Mouse (Mus musculus): Measurements from ENCODE around the gene Nfib.
A peak's percentile ranks its signal among the peaks of the same experiment; 100 is the strongest.

The Nfib gene

DNA sequence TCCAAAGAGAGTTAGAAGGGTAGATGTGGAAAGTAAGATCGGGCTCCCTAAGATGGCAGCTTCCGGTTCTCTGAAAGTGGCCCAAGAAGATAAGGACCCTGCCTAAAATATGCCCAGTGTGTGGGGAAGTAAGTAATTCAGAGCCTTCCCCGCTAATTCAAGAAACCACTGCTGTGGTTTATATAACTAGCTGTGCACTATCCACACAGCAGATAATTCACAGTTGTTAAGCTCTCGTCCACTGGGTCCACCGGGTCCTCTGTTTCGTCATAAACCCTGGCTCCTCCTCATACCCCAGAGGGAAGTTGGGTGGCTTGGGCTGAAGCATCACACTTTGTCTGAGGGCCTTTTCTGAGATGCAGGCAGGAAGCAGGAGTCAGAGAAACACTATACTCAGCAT, 19.5 kb downstream of the Nfib start:
- DNase-seq, result no peak

- no peak for DNase-seq
These were observed 21.3 kb downstream of the Nfib start for GRCm38 (mm10) chr4:82684088-82684715.

DNA sequence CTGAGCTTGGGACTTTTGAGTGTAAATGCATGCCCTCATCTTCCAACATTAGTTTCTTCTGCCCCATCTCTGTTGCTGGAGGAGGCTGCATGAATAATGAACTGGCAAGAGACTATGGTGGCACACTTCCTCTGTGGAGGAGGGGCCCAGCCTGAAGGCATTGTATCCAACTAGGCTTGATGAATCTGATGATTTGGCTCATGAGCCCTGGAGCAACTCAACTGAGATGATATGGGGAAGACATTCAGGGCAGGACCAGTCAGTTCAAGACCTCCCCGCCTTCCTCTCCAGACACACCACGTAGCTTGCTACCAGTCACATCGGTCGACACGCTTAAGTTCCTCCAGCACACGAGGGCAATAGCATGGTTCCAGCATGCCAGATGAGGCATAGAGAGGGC, 22.0 kb downstream of the Nfib start:
- DNase-seq, result no peak

GRCm38 (mm10) chr4:82676104-82676503, 29.4 kb downstream of the Nfib start:
- DNase-seq, result no peak

GRCm38 (mm10) chr4:82667271-82667872, 38.2 kb downstream of the Nfib start:
- DNase-seq, result no peak

- no peak for DNase-seq
These were observed 41.1 kb downstream of the Nfib start for GRCm38 (mm10) chr4:82664436-82664835.

GRCm38 (mm10) chr4:82663749-82664381, 41.7 kb downstream of the Nfib start:
- DNase-seq, result no peak

GRCm38 (mm10) chr4:82662626-82663025, 42.9 kb downstream of the Nfib start:
- no peak for DNase-seq

- no peak for DNase-seq
These were observed 43.3 kb downstream of the Nfib start for GRCm38 (mm10) chr4:82662222-82662621.

DNA sequence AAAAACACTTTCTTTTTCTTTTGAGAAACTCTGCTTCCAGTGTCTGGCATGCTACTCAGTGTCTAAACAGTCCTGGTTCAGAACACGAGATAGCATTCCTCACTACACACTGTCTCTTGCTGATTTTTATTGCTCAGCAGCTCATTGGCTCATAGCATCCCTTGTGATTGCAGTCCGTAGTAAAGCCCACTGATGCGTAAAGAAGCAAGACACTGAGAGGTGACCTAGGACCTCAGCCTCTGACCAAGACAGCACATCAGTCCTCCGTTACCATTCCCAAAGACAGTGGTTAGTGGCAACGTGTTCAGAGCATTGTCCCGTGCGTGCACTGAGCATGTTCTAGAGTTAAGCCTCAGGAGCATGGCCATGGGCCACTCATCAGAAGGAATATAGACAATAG, 44.3 kb downstream of the Nfib start:
- no peak for DNase-seq

- DNase-seq, result no peak
These were observed 59.9 kb downstream of the Nfib start for GRCm38 (mm10) chr4:82645679-82646078.

GRCm38 (mm10) chr4:82644797-82645196, 60.8 kb downstream of the Nfib start:
- DNase-seq, result peak in 1 of 2 experiments; percentile 12

DNA sequence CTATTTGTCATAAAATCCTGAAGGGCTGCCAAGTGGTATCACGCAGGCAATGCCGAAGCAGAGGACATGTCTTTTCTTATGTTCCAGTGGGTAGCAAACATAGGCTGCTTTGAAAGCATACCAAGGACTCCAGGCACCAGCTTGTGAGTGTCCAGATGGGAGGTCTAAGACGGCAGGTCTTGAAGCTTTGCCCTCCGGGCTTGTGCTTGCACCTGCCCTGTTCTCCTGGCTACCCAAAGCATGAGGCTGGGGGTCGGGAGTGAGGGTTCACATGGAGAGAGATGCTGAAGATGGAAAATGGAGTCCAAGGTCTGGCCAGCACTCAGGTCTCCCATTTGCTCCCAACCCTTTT, 61.8 kb downstream of the Nfib start:
- DNase-seq, result no peak

GRCm38 (mm10) chr4:82643022-82643733, 62.4 kb downstream of the Nfib start:
- DNase-seq, result peak; percentile 55 to 62

- no peak for DNase-seq
These were observed 64.4 kb downstream of the Nfib start for GRCm38 (mm10) chr4:82641066-82641680.

DNA sequence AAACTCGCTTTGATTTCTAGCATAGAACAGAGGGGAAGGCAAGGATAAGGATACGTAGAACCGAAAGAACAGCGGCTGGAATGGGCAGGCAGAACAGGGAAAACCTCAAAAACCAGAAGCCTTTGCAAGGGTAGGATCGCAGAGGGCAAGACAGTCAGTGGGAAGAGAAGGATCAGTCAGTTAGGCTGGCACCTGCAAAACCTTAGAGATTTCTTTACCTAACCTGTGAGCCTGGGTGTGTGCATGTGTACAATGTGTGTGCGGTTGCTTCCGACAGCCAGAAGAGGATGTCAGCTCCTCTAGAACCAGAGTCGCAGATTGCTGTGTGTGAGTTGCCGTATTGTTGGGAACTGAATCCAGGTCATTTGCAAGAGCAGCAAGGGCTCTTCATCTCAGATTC, 67.3 kb downstream of the Nfib start:
- no peak for DNase-seq

DNA sequence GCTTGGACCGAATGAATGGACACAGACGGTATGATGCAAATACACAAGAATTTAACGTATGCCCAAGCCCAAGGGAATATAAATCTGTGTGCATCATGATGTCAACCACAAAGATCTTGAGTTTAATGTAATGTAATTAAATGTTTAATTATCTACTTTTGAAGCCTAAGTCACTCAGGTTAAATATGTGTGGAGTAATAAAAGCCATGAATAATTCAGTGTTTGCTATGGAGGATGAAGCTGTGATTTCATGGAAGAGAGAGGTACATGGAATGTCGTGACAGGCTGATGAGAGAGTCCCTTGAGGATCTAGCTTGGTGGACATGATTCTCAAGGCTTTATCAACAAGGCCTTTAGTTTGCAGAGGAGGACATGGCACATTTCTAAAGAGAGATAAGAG, 67.9 kb downstream of the Nfib start:
- no peak for DNase-seq

- no peak for DNase-seq
These were observed 68.9 kb downstream of the Nfib start for GRCm38 (mm10) chr4:82636658-82637057.

GRCm38 (mm10) chr4:82635881-82636280, 69.7 kb downstream of the Nfib start:
- no peak for DNase-seq

DNA sequence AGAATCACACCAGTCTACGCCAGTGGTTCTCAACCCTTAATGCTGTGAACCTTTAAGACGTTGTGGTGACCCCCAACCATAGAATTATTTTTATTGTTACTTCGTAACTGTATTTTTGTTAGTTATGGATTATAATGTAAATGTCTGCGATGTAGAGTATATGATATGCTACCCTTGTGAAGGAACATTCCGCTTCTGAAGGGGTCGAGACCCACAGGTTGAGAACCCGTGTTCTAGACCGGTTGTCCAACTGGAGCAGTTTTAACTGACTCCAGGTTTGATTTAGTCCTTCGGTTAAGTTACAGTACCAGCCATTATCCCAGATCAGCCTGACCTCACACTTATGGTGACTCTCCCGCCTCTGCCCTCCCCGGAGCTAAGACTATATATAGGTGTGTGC, 70.4 kb downstream of the Nfib start:
- no peak for DNase-seq

DNA sequence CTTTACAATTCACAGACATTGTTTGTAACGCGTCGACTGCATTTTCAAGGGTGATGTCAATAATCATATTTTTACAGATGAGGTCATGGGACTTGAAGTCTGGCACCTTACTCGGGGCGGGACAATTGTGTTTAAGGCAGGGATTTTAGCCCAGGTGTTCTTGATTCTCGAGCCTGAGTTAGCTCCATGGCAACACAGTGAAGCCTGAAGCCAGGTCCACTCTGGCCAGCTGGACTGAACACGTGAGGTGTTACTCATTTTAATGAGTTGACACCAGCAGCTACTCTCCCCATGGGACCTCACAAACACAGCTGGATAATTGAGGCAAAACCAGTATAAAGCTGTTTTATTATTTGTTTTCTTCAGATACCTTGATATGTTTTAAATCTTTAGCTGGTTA, 71.2 kb downstream of the Nfib start:
- DNase-seq, result no peak

DNA sequence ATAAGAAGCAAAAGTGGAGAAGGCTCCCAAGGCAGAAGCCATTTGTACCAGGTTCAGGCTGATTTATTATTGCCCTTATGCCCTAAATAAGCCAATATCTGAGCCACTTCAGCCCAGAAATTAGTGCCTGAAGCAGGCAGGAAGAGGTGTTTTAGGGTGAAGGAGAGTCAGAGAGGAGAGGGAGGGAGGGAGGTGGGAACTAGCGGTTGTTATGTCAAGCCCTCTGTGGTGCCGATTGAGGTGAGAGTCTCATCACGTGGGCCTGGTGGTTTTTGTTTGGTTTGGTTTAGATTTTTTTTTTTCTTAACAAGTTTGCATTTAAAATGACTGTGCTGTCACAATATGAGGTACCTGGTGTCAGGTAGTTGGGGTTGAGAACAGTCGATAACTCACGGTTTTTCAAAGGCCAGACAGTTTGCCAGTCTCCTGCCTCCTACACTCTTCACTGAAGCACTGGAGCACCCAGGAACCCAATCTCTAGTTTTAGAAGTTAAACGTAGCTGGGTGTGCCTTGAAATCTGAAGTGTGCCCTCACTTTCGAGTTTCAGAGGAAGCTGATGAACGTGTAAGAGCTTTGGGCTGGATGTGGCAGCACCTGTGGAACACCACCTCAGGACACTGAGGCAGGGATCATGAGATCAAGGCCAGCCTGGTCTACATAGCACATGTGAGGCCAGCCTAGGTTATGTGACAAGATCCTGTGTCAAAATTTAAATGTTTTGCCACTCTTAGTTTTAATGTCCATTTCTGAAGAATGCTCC, 81.1 kb downstream of the Nfib start:
- DNase-seq, result no peak

- no peak for DNase-seq
These were observed 81.7 kb downstream of the Nfib start for GRCm38 (mm10) chr4:82623835-82624234.

Data from kidney, postnatal 4 days (tissue).